Comparison of ENCODE assay signal across 13 mouse cellular contexts in genomic region chr2:3546055-3546454, GRCm38 (mm10). TPM values are rescaled to one million over a fixed set of nuclear protein-coding genes. Genes with fewer than 3 reads are reported as not detected.
DNase-seq lines count a peak whose midpoint lies in the region; ATAC-seq and TF ChIP-seq lines count a peak whose summit lies in the region.
"Had no signal": no experiment of that assay in that cellular context is flagged by ENCODE, and none has a peak within 500 bp of the region (broad histone marks: within the 10 kb centered on the region; RNA-seq: fewer than 3 reads in every experiment).

No protein-coding gene starts in this region.

- TF ChIP-seq EP300 in liver, embryonic 14.5 days (IDR thresholded peaks at IDR 0.05; ENCODE audit: low read depth) = 0 out of 2 replicates have a peak, but pooled peaks have one; percentile 18
- no peak for TF ChIP-seq EP300 in stomach, postnatal 0 days (optimal IDR thresholded peaks at IDR 0.05)

- no peak for TF ChIP-seq CTCF in liver, embryonic 14.5 days (IDR thresholded peaks at IDR 0.05; ENCODE audit: low read depth)
- TF ChIP-seq CTCF in stomach, postnatal 0 days (IDR thresholded peaks at IDR 0.05; ENCODE audit: low read depth) = no peak
- TF ChIP-seq CTCF in forebrain, postnatal 0 days (IDR thresholded peaks at IDR 0.05; ENCODE audit: low read depth) = no peak

- no peak overlapping the region for H3K27ac ChIP-seq in liver, embryonic 13.5 days
- H3K27ac ChIP-seq in liver, embryonic 12.5 days = no peak overlapping the region
- no peak overlapping the region for H3K27ac ChIP-seq in liver, embryonic 14.5 days
- no peak overlapping the region for H3K27ac ChIP-seq in stomach, postnatal 0 days (replicated peaks)
- H3K27ac ChIP-seq in forebrain, postnatal 0 days (ENCODE audit: low read depth, low read length) = no peak overlapping the region
- H3K27ac ChIP-seq: embryonic facial prominence, embryonic 12.5 days; forebrain, embryonic 15.5 days; heart, embryonic 13.5 days; hindbrain, embryonic 15.5 days had no signal

- H3K36me3 ChIP-seq in liver, embryonic 13.5 days = no peaks in the 10 kb centered on the region
- no peaks in the 10 kb centered on the region for H3K36me3 ChIP-seq in liver, embryonic 12.5 days
- no peaks in the 10 kb centered on the region for H3K36me3 ChIP-seq in liver, embryonic 14.5 days (replicated peaks; ENCODE audit: control insufficient read depth, insufficient read depth, low read depth)
- H3K36me3 ChIP-seq in stomach, postnatal 0 days (ENCODE audit: control insufficient read depth, insufficient read depth, low read length) = no peaks in the 10 kb centered on the region
- no peaks in the 10 kb centered on the region for H3K36me3 ChIP-seq in forebrain, postnatal 0 days (ENCODE audit: insufficient read depth)
- H3K36me3 ChIP-seq: embryonic facial prominence, embryonic 12.5 days; forebrain, embryonic 15.5 days; heart, embryonic 13.5 days; hindbrain, embryonic 15.5 days had no signal

- WGBS in liver, embryonic 13.5 days (ENCODE audit: insufficient replicate concordance) = 37% methylated on average over 2 of the region's 2 CpGs
- WGBS in liver, embryonic 12.5 days (ENCODE audit: insufficient replicate concordance) = 41% methylated on average over 2 of the region's 2 CpGs
- 30% methylated on average over 2 of the region's 2 CpGs for WGBS in liver, embryonic 14.5 days (ENCODE audit: insufficient replicate concordance)
- 39% methylated on average over 2 of the region's 2 CpGs for WGBS in stomach, postnatal 0 days
- WGBS in forebrain, postnatal 0 days = 59% methylated on average over 2 of the region's 2 CpGs

- no peak overlapping the region for H3K9ac ChIP-seq in liver, embryonic 13.5 days
- H3K9ac ChIP-seq in liver, embryonic 12.5 days = no peak overlapping the region
- no peak overlapping the region for H3K9ac ChIP-seq in liver, embryonic 14.5 days (replicated peaks)
- H3K9ac ChIP-seq in stomach, postnatal 0 days (ENCODE audit: low read length) = no peak overlapping the region
- H3K9ac ChIP-seq in forebrain, postnatal 0 days = no peak overlapping the region
- H3K9ac ChIP-seq: embryonic facial prominence, embryonic 12.5 days; forebrain, embryonic 15.5 days; heart, embryonic 13.5 days; hindbrain, embryonic 15.5 days had no signal

- H3K4me3 ChIP-seq in liver, embryonic 13.5 days (replicated peaks) = no peak overlapping the region
- no peak overlapping the region for H3K4me3 ChIP-seq in liver, embryonic 12.5 days
- no peak overlapping the region for H3K4me3 ChIP-seq in liver, embryonic 14.5 days (ENCODE audit: insufficient read depth in 1 of 2, low read depth in 2 of 2, low read length in 2 of 2)
- H3K4me3 ChIP-seq in stomach, postnatal 0 days (ENCODE audit: low read depth, low read length) = no peak overlapping the region
- H3K4me3 ChIP-seq in forebrain, postnatal 0 days (ENCODE audit: low read depth, low read length) = no peak overlapping the region
- H3K4me3 ChIP-seq: embryonic facial prominence, embryonic 12.5 days; forebrain, embryonic 15.5 days; heart, embryonic 13.5 days; hindbrain, embryonic 15.5 days had no signal

- peaks cover 9% of the 10 kb centered on the region; the same call in 1 of the 2 replicates for H3K4me1 ChIP-seq in liver, embryonic 13.5 days (replicated peaks)
- peaks cover 9% of the 10 kb centered on the region for H3K4me1 ChIP-seq in liver, embryonic 12.5 days
- peaks cover 0 to 1% of the 10 kb centered on the region in 2 experiments; a peak in 1 of 4 replicates for H3K4me1 ChIP-seq in liver, embryonic 14.5 days (replicated peaks; ENCODE audit: control insufficient read depth in 2 of 2, insufficient read depth in 2 of 2, low read length in 1 of 2)
- H3K4me1 ChIP-seq in stomach, postnatal 0 days (replicated peaks; ENCODE audit: control insufficient read depth, insufficient read depth) = no peaks in the 10 kb centered on the region
- H3K4me1 ChIP-seq in forebrain, postnatal 0 days (ENCODE audit: insufficient read depth) = no peaks in the 10 kb centered on the region
- H3K4me1 ChIP-seq: forebrain, embryonic 15.5 days; hindbrain, embryonic 15.5 days had no signal

- H3K4me2 ChIP-seq in liver, embryonic 13.5 days = no peak overlapping the region
- H3K4me2 ChIP-seq in liver, embryonic 12.5 days = no peak overlapping the region
- H3K4me2 ChIP-seq in liver, embryonic 14.5 days (ENCODE audit: low read depth) = no peak overlapping the region
- H3K4me2 ChIP-seq in stomach, postnatal 0 days (replicated peaks; ENCODE audit: low read depth) = no peak overlapping the region
- no peak overlapping the region for H3K4me2 ChIP-seq in forebrain, postnatal 0 days (ENCODE audit: low read depth)
- H3K4me2 ChIP-seq: embryonic facial prominence, embryonic 12.5 days; forebrain, embryonic 15.5 days; heart, embryonic 13.5 days; hindbrain, embryonic 15.5 days had no signal

- no peaks in the 10 kb centered on the region; the same call in 1 of the 2 replicates for H3K27me3 ChIP-seq in liver, embryonic 13.5 days
- H3K27me3 ChIP-seq in liver, embryonic 12.5 days (replicated peaks) = 0 out of 2 replicates have a peak, but pooled peaks cover 4% of the 10 kb centered on the region
- no peaks in the 10 kb centered on the region for H3K27me3 ChIP-seq in liver, embryonic 14.5 days (ENCODE audit: control insufficient read depth, insufficient read depth, low read length)
- H3K27me3 ChIP-seq in stomach, postnatal 0 days (ENCODE audit: control insufficient read depth, insufficient read depth, low read length) = no peaks in the 10 kb centered on the region
- H3K27me3 ChIP-seq in forebrain, postnatal 0 days (ENCODE audit: insufficient read depth, low read length) = no peaks in the 10 kb centered on the region
- H3K27me3 ChIP-seq: embryonic facial prominence, embryonic 12.5 days; forebrain, embryonic 15.5 days; heart, embryonic 13.5 days; hindbrain, embryonic 15.5 days had no signal

- peak; percentile 54; the same call in 1 of the 2 replicates for ATAC-seq in liver, embryonic 13.5 days (ENCODE audit: low read depth)
- no peak; the same call in 1 of the 2 replicates for ATAC-seq in liver, embryonic 12.5 days
- peak; percentile 18; the same call in 1 of the 2 replicates for ATAC-seq in liver, embryonic 14.5 days (ENCODE audit: insufficient read depth)
- ATAC-seq in stomach, postnatal 0 days (ENCODE audit: low FRiP score, low TSS enrichment) = peak; percentile 71
- no peak for ATAC-seq in forebrain, postnatal 0 days
- ATAC-seq: forebrain, embryonic 15.5 days; intestine, postnatal 0 days had no signal

- no peaks in the 10 kb centered on the region for H3K9me3 ChIP-seq in liver, embryonic 13.5 days (replicated peaks)
- H3K9me3 ChIP-seq in liver, embryonic 12.5 days (replicated peaks) = no peaks in the 10 kb centered on the region
- no peaks in the 10 kb centered on the region for H3K9me3 ChIP-seq in liver, embryonic 14.5 days (ENCODE audit: control insufficient read depth, low read length)
- H3K9me3 ChIP-seq in stomach, postnatal 0 days (ENCODE audit: control insufficient read depth, low read length) = no peaks in the 10 kb centered on the region
- no peaks in the 10 kb centered on the region for H3K9me3 ChIP-seq in forebrain, postnatal 0 days (ENCODE audit: low read length)
- H3K9me3 ChIP-seq: embryonic facial prominence, embryonic 12.5 days; forebrain, embryonic 15.5 days; hindbrain, embryonic 15.5 days had no signal

- intact Hi-C loops in gastrocnemius, postnatal 14 days (cut with DNase I; ENCODE audit: low total_unique reads) = no loop called here

- no peak for DNase-seq in liver, embryonic 13.5 days
- peak; percentile 4 for DNase-seq in Muller cell, postnatal 12 days (ENCODE audit: inconsistent ontology term)
- peak in 1 of 3 experiments; percentile 4 for DNase-seq in liver, embryonic 14.5 days (ENCODE audit: low read depth in 3 of 3, low spot score in 3 of 3)
- DNase-seq in stomach, postnatal 0 days (ENCODE audit: low spot score) = no peak
- no peak for DNase-seq in gastrocnemius, postnatal 14 days
- no peak for DNase-seq in frontal cortex, postnatal 14 days (ENCODE audit: low spot score in 2 of 2)
- DNase-seq in forebrain, postnatal 0 days = no peak

RNA-seq across cellular contexts. Expression of gene Fam107b, which starts 24.2 kb away (rescaled TPM):
- polyA plus RNA-seq in liver, embryonic 13.5 days (2015; fragmentation: Nextera tagmentation; extraction: Ambion mirVana) = 13.4 and 21.0 TPM in 2 replicates
- polyA plus RNA-seq in liver, embryonic 12.5 days (2016; fragmentation: Nextera tagmentation; extraction: Ambion mirVana) = 22.0 and 24.0 TPM in 2 replicates
- 9.8 and 10.3 TPM in 2 replicates for polyA plus RNA-seq in liver, embryonic 14.5 days (2012; rRNA removed)
- 20.8 and 21.4 TPM in 2 replicates for polyA plus RNA-seq in liver, embryonic 14.5 days (2014; fragmentation: Nextera tagmentation; extraction: Ambion mirVana)
- 46.4 and 49.6 TPM in 2 replicates for polyA plus RNA-seq in stomach, postnatal 0 days (2015; fragmentation: Nextera tagmentation; extraction: Ambion mirVana)
- 1 to 10 TPM; 5.1 to 7.3 TPM for total RNA-seq in gastrocnemius, postnatal 14 days (2021)
- total RNA-seq in forebrain, postnatal 0 days (2014; rRNA removed) = 60.2 and 63.4 TPM in 2 replicates
- 31.2 and 37.1 TPM in 2 replicates for polyA plus RNA-seq in forebrain, postnatal 0 days (2015; fragmentation: Nextera tagmentation; extraction: Ambion mirVana)

RNA-seq across cellular contexts. Expression of gene Cdnf, which starts 33.2 kb away (rescaled TPM):
- polyA plus RNA-seq in liver, embryonic 13.5 days (2015; fragmentation: Nextera tagmentation; extraction: Ambion mirVana) = 0.12 and 0.15 TPM in 2 replicates
- polyA plus RNA-seq in liver, embryonic 12.5 days (2016; fragmentation: Nextera tagmentation; extraction: Ambion mirVana) = 0.11 and 0.24 TPM in 2 replicates
- polyA plus RNA-seq in liver, embryonic 14.5 days (2012; rRNA removed) = 0.17 and 0.33 TPM in 2 replicates
- 0.08 TPM in 1 of 2 replicates, not detected in the other for polyA plus RNA-seq in liver, embryonic 14.5 days (2014; fragmentation: Nextera tagmentation; extraction: Ambion mirVana)
- polyA plus RNA-seq in stomach, postnatal 0 days (2015; fragmentation: Nextera tagmentation; extraction: Ambion mirVana) = 0.21 and 0.28 TPM in 2 replicates
- 10 to 100 TPM; 22.1 to 24.0 TPM for total RNA-seq in gastrocnemius, postnatal 14 days (2021)
- 0.71 and 0.92 TPM in 2 replicates for total RNA-seq in forebrain, postnatal 0 days (2014; rRNA removed)
- 0.16 and 0.35 TPM in 2 replicates for polyA plus RNA-seq in forebrain, postnatal 0 days (2015; fragmentation: Nextera tagmentation; extraction: Ambion mirVana)

RNA-seq across cellular contexts. Expression of gene Hspa14, which starts 33.4 kb away (rescaled TPM):
- 92.3 and 97.3 TPM in 2 replicates for polyA plus RNA-seq in liver, embryonic 13.5 days (2015; fragmentation: Nextera tagmentation; extraction: Ambion mirVana)
- polyA plus RNA-seq in liver, embryonic 12.5 days (2016; fragmentation: Nextera tagmentation; extraction: Ambion mirVana) = 107 and 109 TPM in 2 replicates
- 32.3 and 50.8 TPM in 2 replicates for polyA plus RNA-seq in liver, embryonic 14.5 days (2012; rRNA removed)
- 74.0 and 83.8 TPM in 2 replicates for polyA plus RNA-seq in liver, embryonic 14.5 days (2014; fragmentation: Nextera tagmentation; extraction: Ambion mirVana)
- polyA plus RNA-seq in stomach, postnatal 0 days (2015; fragmentation: Nextera tagmentation; extraction: Ambion mirVana) = 44.1 and 46.8 TPM in 2 replicates
- 10 to 100 TPM; 14.8 to 16.1 TPM for total RNA-seq in gastrocnemius, postnatal 14 days (2021)
- 63.1 and 67.0 TPM in 2 replicates for total RNA-seq in forebrain, postnatal 0 days (2014; rRNA removed)
- 49.1 and 50.9 TPM in 2 replicates for polyA plus RNA-seq in forebrain, postnatal 0 days (2015; fragmentation: Nextera tagmentation; extraction: Ambion mirVana)

RNA-seq across cellular contexts. Expression of gene Gm45902, which starts 33.5 kb away (rescaled TPM):
- polyA plus RNA-seq in liver, embryonic 13.5 days (2015; fragmentation: Nextera tagmentation; extraction: Ambion mirVana) = 1.8 and 2.1 TPM in 2 replicates
- polyA plus RNA-seq in liver, embryonic 12.5 days (2016; fragmentation: Nextera tagmentation; extraction: Ambion mirVana) = 3.2 and 3.5 TPM in 2 replicates
- 0.96 and 1.2 TPM in 2 replicates for polyA plus RNA-seq in liver, embryonic 14.5 days (2012; rRNA removed)
- polyA plus RNA-seq in liver, embryonic 14.5 days (2014; fragmentation: Nextera tagmentation; extraction: Ambion mirVana) = 1.5 and 1.9 TPM in 2 replicates
- 0.97 and 1.1 TPM in 2 replicates for polyA plus RNA-seq in stomach, postnatal 0 days (2015; fragmentation: Nextera tagmentation; extraction: Ambion mirVana)
- 1 to 10 TPM; 1.1 to 1.2 TPM for total RNA-seq in gastrocnemius, postnatal 14 days (2021)
- 8.1 and 10.8 TPM in 2 replicates for total RNA-seq in forebrain, postnatal 0 days (2014; rRNA removed)
- polyA plus RNA-seq in forebrain, postnatal 0 days (2015; fragmentation: Nextera tagmentation; extraction: Ambion mirVana) = 4.8 and 5.3 TPM in 2 replicates

Comparison
In these comparisons a context has a peak if more than half of its experiments do, and no peak if none do; other contexts are left out.
1. ATAC-seq: peak in liver, embryonic 13.5 days (single experiment), liver, embryonic 14.5 days (single experiment) and stomach, postnatal 0 days (single experiment); none in liver, embryonic 12.5 days (single experiment) and forebrain, postnatal 0 days (single experiment).